Mouse (Mus musculus): ENCODE measurements around the gene Mlc1. TPM values are rescaled to one million over a fixed set of nuclear protein-coding genes. Genes with fewer than 3 reads are reported as not detected.

Mlc1 gene
- not detected in 4 replicates for total RNA-seq (2023; ENCODE audit: inconsistent age)

DNA sequence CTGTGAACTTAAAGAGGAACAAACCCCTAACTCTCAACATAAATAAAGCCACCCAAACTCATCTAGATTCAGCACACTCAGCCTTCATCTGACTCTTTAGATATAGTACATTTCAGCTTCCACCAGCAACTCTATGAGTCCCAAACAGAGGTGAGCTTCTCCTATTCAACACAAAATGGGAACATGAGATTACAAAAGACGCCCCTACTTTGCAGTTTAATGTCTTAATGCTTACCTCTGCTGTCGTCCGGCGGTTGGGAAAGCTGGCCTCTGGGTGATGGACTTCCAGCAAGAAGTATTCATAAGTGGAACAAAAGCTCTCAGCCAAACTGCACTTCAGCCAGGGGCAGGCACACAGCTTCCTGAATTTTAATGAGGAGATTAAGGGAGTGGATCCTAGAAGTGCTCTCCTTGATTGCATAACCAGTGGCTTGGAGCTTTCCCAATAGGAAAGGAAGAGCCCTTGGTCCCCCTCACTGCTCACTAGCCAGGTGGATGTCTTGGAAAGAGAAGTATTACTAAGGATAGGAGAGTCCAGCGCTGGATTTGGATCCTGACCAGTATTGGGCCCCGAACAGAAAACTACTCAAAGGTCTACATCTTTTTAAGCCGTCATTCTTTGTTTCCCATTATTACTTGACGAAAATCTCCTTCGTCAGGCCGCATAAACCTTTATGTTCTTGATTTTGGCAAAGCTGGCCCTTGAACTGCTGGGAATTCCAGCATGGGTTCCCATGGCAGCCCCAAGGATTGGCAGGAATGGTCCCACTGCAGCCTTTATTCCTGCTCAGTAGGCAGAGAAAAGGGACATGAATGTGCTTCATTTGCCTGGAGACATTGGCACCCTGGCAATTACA is at the start of gene Mlc1:
TSS of gene Mlc1 (minus strand) at position 727 of the 857 bp plus-strand sequence.

DNA sequence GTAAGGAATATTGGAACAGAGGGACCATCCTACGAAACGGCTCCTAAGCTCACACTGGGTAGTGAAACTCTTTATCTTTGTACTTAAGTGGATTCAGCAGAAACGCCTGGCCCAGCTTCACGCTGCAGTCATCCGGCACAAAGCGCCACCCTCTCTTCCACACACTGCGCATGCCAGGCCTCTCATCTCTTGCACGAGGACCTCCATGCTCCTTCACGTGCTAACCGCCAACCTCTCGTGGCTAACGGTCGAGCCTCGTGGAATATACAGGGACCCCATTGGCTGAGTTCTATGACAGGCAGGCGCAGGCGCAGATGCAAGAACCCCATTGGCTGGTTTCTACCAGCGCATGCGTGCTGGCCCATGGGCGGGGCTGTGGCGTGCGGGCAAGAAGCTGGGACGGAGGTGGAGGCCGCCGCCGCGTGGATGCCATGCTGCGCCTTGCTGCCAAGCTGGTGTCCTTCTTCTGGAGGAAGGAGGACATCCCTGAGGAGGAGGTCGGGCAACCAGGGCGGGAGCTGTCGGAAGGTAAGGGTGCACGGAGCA is 3.8 kb upstream of the Mlc1 start, which contains the start of gene Mov10l1:
TSS of gene Mov10l1 (plus strand) at position 376 of the 546 bp plus-strand sequence.

DNA sequence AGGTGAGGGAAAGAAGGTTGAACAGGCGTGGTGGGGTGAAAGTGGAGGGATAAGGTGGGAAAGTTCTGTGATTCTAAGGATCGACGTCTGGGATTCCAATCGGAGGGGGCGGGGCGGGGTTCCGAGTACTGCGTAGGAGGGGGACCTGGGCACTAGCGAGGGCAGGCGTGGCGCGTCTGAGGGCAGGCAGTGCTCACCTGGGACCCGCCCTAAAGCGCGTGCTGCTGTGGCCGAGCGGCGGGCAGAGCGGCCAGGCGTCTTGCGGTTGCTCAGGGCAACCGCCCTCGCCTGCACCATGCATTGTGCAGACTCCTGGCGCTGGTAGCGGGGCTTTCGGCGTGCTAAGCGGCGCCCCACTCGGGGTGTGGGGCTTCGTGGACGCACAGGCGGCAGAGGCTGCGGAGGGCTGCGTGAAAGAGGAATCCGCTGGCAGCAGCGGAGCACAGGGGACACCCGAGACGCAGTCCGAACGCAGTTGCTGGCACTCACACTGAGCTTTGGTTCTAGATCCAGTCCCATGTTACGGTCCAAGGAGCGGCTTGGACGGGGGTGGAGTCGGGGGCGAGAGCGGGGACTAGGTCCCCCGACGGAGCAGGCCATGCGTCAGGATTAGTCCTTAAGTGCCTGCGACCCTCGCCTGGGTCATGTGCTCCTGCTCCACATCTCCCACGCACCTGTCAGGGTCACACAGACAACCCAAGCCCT is 24.3 kb downstream of the Mlc1 start, which contains the start of gene Ttll8:
TSS of gene Ttll8 (minus strand) at position 51 of the 705 bp plus-strand sequence.

Other genes with a start within 250 kb of the Mlc1 start
- 97.6 to 106 TPM (median 101 TPM) in 4 replicates for gene Brd1, start 244.8 kb downstream of the Mlc1 start, total RNA-seq (2023; ENCODE audit: inconsistent age)
- gene Zbed4, start 227.3 kb downstream of the Mlc1 start, total RNA-seq (2023; ENCODE audit: inconsistent age): 27.1 to 36.7 TPM (median 31.5 TPM) in 4 replicates
- 18.7 to 21.8 TPM (median 19.5 TPM) in 4 replicates for gene Alg12, start 159.7 kb downstream of the Mlc1 start, total RNA-seq (2023; ENCODE audit: inconsistent age)
- 32.0 to 50.7 TPM (median 36.5 TPM) in 4 replicates for gene Creld2, start 159.4 kb downstream of the Mlc1 start, total RNA-seq (2023; ENCODE audit: inconsistent age)
- 99.0 to 122 TPM (median 117 TPM) in 4 replicates for gene Pim3, start 116.8 kb downstream of the Mlc1 start, total RNA-seq (2023; ENCODE audit: inconsistent age)
- gene Ttll8, start 24.6 kb downstream of the Mlc1 start, total RNA-seq (2023; ENCODE audit: inconsistent age): not detected in 4 replicates
- gene Mov10l1, start 3.9 kb upstream of the Mlc1 start, total RNA-seq (2023; ENCODE audit: inconsistent age): not detected in 4 replicates
- not detected in 4 replicates for gene Panx2, start 80.7 kb upstream of the Mlc1 start, total RNA-seq (2023; ENCODE audit: inconsistent age)
- gene Trabd, start 96.1 kb upstream of the Mlc1 start, total RNA-seq (2023; ENCODE audit: inconsistent age): 52.0 to 60.0 TPM (median 55.2 TPM) in 4 replicates
- gene Selenoo, start 110.1 kb upstream of the Mlc1 start, total RNA-seq (2023; ENCODE audit: inconsistent age): 25.5 to 30.5 TPM (median 26.4 TPM) in 4 replicates
- gene Tubgcp6, start 144.1 kb upstream of the Mlc1 start, total RNA-seq (2023; ENCODE audit: inconsistent age): 49.7 to 54.4 TPM (median 51.7 TPM) in 4 replicates
- 92.4 to 97.6 TPM (median 94.4 TPM) in 4 replicates for gene Hdac10, start 149.7 kb upstream of the Mlc1 start, total RNA-seq (2023; ENCODE audit: inconsistent age)
- gene Mapk12, start 161.7 kb upstream of the Mlc1 start, total RNA-seq (2023; ENCODE audit: inconsistent age): 8.8 to 11.9 TPM (median 10.5 TPM) in 4 replicates
- gene Mapk11, start 170.6 kb upstream of the Mlc1 start, total RNA-seq (2023; ENCODE audit: inconsistent age): 73.7 to 80.8 TPM (median 77.0 TPM) in 4 replicates
- gene Plxnb2, start 201.8 kb upstream of the Mlc1 start, total RNA-seq (2023; ENCODE audit: inconsistent age): 7.2 to 13.8 TPM (median 10.2 TPM) in 4 replicates
- gene Dennd6b, start 217.5 kb upstream of the Mlc1 start, total RNA-seq (2023; ENCODE audit: inconsistent age): 26.4 to 33.2 TPM (median 31.3 TPM) in 4 replicates
- gene Ppp6r2, start 232.5 kb upstream of the Mlc1 start, total RNA-seq (2023; ENCODE audit: inconsistent age): 57.9 to 61.0 TPM (median 59.6 TPM) in 4 replicates